Mouse (Mus musculus) intestine, postnatal 0 days (tissue): ENCODE measurements around the gene Epas1. TPM values are rescaled to one million over a fixed set of nuclear protein-coding genes. Genes with fewer than 3 reads are reported as not detected.

Experiments used
- ATAC-seq: fragments of 200-750 bp; cut with Nextera tagmentation; 2 replicates; pipeline ENCODE4 v1.8.0; 2017; ENCODE audit warnings: mild to moderate bottlenecking, moderate TSS enrichment, moderate library complexity
- H3K27ac ChIP-seq: fragments of 300-500 bp; sonication (generic); 2 replicates; pipeline ENCODE4 v1.5.1; 2014; ENCODE audit warnings: mild to moderate bottlenecking, low read depth, low read length, moderate library complexity
- H3K27me3 ChIP-seq: fragments of 300-500 bp; sonication (generic); replicated peaks from 2 replicates; pipeline ENCODE4 v1.6.1; 2014; ENCODE audit warnings: low read length, mixed read lengths; ENCODE audit not compliant: control insufficient read depth, insufficient read depth
- H3K36me3 ChIP-seq: fragments of 300-500 bp; sonication (generic); 2 replicates; pipeline ENCODE4 v1.6.1; 2014; ENCODE audit warnings: mild to moderate bottlenecking, moderate library complexity; ENCODE audit not compliant: control insufficient read depth, insufficient read depth
- H3K4me1 ChIP-seq: fragments of 300-500 bp; sonication (generic); replicated peaks from 2 replicates; pipeline ENCODE4 v1.6.1; 2014; ENCODE audit warnings: antibody characterized with exemption, low read length, mixed read lengths; ENCODE audit not compliant: control insufficient read depth, insufficient read depth
- H3K4me2 ChIP-seq: fragments of 300-500 bp; sonication (generic); replicated peaks from 2 replicates; pipeline ENCODE4 v1.6.1; 2014; ENCODE audit warnings: low read depth, mild to moderate bottlenecking, moderate library complexity
- H3K4me3 ChIP-seq: fragments of 300-500 bp; sonication (generic); 2 replicates; pipeline ENCODE4 v1.5.1; 2014; ENCODE audit warnings: low read depth, low read length
- H3K9ac ChIP-seq: fragments of 300-500 bp; sonication (generic); 2 replicates; pipeline ENCODE4 v1.6.1; 2014; ENCODE audit warnings: mild to moderate bottlenecking, low read depth, low read length
- H3K9me3 ChIP-seq: fragments of 300-500 bp; sonication (generic); 2 replicates; pipeline ENCODE4 v1.6.1; 2016; ENCODE audit warnings: mixed run types; ENCODE audit not compliant: control insufficient read depth
- CTCF ChIP-seq: sonication (generic); IDR thresholded peaks from 2 replicates; pipeline ENCODE4 v1.5.1; 2016; ENCODE audit warnings: low read depth, mild to moderate bottlenecking, control low read depth, antibody characterized with exemption, moderate library complexity
- WGBS: fragments of 180-500 bp; shearing (Covaris S2); extraction: QIAGEN DNeasy Blood & Tissue Kit; methylation state at CpG from one replicate; pipeline ENCODE4 v1.1.7; 2014; 5-methylcytosine and 5-hydroxymethylcytosine counted together
- polyA plus RNA-seq: library from polyadenylated mRNA; unstranded; fragments of >200 nt; fragmentation: Nextera tagmentation; extraction: Ambion mirVana; gene quantifications from 2 replicates; pipeline ENCODE4 v1.2.1, GENCODE M21; 2015

Gene Epas1
- polyA plus RNA-seq = 7.4 and 8.7 TPM in 2 replicates

DNA sequence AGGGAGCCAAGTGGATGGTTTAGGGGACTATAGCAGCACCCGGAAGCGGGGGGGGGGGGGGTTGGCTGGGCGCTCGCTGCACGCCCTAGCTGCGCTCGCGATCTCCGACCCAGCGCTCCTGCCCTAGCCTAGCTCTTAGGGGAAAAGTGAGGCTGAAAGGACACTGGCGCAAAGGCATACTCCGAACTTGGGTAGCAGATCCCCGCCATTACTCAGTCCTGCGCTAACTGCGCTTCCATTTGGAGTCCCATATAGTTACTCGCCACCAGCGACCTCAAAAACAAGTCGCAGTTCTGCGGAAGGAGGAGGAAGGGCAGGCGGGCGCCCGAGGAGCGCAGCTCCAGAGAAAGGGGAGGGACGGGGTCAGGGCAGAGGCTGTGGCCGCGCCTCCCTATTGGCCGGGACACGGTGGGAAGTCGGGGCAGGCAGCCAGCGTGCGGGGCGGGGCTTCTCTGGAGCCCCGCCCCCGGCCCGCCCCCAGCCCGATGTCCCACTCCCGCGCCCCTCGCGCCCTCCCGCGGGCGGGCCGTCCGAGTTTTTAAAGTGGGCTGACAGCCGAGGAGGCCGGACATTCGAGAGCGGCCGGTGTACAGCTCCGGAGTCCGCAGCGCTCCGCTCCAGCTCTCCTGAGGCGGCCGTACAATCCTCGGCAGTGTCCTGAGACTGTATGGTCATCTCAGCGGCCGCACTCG, at the start of gene Epas1:
Gene Epas1, plus strand, starts transcription at position 571 of the 692 bp plus-strand sequence.
- peak; percentile 95 for ATAC-seq
- peaks cover 33% of the 10 kb centered on the region for H3K27me3 ChIP-seq
- WGBS = under 1% methylated on average over 56 of the region's 60 CpGs
- TF ChIP-seq CTCF = no peak
- H3K4me2 ChIP-seq = peak within 1 kb of the TSS; percentile 85
- H3K27ac ChIP-seq = peak within 1 kb of the TSS; percentile 63
- H3K36me3 ChIP-seq = no peaks in the 10 kb centered on the region
- peak within 1 kb of the TSS; percentile 58 for H3K4me3 ChIP-seq
- H3K4me1 ChIP-seq = 0 out of 2 replicates have a peak, but pooled peaks cover 4% of the 10 kb centered on the region
- H3K9me3 ChIP-seq = no peaks in the 10 kb centered on the region
- H3K9ac ChIP-seq = peak within 1 kb of the TSS; percentile 35

DNA sequence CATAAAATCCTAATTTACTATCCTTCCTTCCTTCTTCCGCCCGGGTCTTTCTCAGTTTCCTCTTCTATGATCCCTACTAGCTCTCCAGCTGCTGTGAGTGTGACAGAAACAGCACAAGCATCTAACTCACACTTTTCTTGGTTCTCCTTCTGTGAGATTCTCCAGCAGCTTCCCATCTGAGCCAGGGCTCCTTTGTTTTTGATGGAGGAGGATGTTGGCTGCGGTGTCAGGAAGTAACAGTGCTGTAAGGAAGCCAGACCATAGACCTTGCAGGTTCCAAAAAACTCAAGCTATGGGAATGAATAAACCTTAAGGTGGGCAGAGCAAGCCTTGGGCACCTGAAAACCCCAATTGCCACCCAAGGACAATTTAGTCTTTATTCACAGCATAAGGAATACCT, 48.3 kb upstream of the Epas1 start:
- Histone ChIP-seq H3K4me2 (no peak overlapping the region), H3K27me3 (no peaks in the 10 kb centered on the region), H3K27ac (no peak overlapping the region), H3K9me3 (no peaks in the 10 kb centered on the region), H3K4me1 (no peaks in the 10 kb centered on the region), H3K9ac (no peak overlapping the region), H3K36me3 (no peaks in the 10 kb centered on the region), H3K4me3 (no peak overlapping the region)
- WGBS = 79% methylated on average over 3 of the region's 3 CpGs
- ATAC-seq = no peak
- no peak for TF ChIP-seq CTCF

DNA sequence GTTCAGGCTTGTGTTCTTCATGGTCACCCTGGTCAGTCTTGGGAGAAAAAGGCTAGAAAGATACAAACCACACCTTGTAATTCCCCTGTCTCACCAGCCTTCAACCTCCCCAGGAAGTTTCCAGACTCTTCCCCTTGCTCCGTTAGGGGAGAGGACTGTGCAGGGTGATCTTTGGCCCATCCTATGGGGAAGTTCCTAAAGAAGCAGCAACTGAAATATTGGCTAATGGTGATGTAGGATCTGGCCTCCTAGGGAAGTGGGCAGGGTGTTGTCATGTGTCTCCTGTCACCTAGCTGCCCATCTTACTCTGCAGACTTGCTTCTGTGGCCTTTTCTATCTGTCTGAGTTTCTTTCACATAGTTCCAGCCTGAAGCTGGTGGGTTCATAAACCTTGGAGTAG, 47.0 kb upstream of the Epas1 start:
- Histone ChIP-seq H3K4me1 (no peaks in the 10 kb centered on the region), H3K4me3 (no peak overlapping the region), H3K27me3 (no peaks in the 10 kb centered on the region), H3K9ac (no peak overlapping the region), H3K9me3 (no peaks in the 10 kb centered on the region), H3K27ac (no peak overlapping the region), H3K4me2 (no peak overlapping the region), H3K36me3 (no peaks in the 10 kb centered on the region)
- no peak for ATAC-seq
- WGBS = 48% methylated on average over 1 of the region's 1 CpGs
- no peak for TF ChIP-seq CTCF

DNA sequence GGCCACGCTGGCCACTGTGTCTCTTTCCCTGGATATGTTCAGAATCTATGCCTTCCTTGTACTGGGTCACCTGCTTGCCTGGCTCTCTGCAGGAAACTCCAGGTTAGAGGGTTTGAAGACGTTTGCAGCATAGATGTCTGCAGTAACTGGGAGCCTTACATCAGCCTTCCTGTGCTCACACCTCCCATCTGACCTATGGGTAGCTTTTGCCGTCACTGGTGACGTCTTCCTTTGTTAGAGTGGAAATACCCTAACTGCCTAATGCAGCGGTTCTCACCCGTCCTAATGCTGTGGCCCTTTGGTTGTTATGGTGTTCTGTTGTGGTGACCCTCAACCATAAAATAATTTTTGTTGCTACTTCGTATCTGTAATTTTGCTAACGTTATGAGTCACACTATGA, 43.7 kb upstream of the Epas1 start:
- WGBS = 82% methylated on average over 8 of the region's 8 CpGs
- H3K27ac ChIP-seq = no peak overlapping the region
- H3K4me2 ChIP-seq = no peak overlapping the region

DNA sequence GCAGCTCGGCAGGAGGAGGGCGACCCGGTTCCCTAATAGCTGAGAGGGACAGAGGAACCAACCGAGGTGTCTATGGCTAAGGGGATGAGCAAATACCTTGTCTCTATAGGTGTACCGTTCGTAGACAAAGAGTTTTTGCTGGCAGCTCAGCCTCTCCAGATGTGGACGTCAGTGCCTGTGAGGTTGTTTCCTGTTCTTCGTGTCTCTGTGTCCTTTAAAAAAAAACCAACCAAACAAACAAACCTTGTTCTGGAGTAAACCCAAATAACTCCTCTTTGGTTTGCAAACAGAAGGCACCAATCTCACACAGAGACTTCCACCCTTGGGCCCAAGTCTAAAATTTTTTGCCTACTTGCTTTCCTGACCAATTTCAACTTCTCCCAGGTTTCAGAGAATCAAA, 43.1 kb upstream of the Epas1 start:
- no peak overlapping the region for H3K9ac ChIP-seq

More for the DNA sequence above, 43.7 kb upstream of the Epas1 start:
- Histone ChIP-seq H3K4me1 (peaks cover 5% of the 10 kb centered on the region; the same call in 1 of the 2 replicates), H3K4me3 (no peak overlapping the region), H3K27me3 (no peaks in the 10 kb centered on the region), H3K36me3 (no peaks in the 10 kb centered on the region), H3K9ac (no peak overlapping the region), H3K9me3 (no peaks in the 10 kb centered on the region)
- no peak for ATAC-seq
- TF ChIP-seq CTCF = no peak

DNA sequence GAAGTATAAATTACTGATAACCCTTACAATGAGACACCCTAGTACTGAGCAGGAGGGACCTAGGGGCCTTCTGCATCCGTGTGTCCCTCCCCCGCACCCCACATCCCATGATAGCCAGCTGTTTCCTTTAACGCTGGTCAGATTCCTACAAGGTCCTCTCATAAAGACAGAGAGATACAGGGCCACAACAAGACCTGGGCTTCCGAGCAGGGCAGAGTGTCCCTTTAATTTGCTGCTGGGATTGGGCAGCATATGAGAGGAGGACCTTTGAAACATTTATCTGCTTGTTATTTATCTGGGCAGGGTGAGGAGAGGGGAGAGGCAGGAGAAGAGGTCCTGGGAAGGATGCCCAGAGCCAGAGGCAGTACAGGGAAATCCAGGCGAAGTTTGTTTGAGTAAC, 41.6 kb upstream of the Epas1 start:
- H3K4me3 ChIP-seq = no peak overlapping the region
- ATAC-seq = no peak
- WGBS = 27% methylated on average over 5 of the region's 5 CpGs
- H3K9ac ChIP-seq = no peak overlapping the region
- no peaks in the 10 kb centered on the region for H3K36me3 ChIP-seq
- no peak overlapping the region for H3K27ac ChIP-seq
- H3K27me3 ChIP-seq = no peaks in the 10 kb centered on the region
- peaks cover 5% of the 10 kb centered on the region; the same call in 1 of the 2 replicates for H3K4me1 ChIP-seq
- H3K4me2 ChIP-seq = no peak overlapping the region
- no peaks in the 10 kb centered on the region for H3K9me3 ChIP-seq
- TF ChIP-seq CTCF = no peak

More for the DNA sequence above, 43.1 kb upstream of the Epas1 start:
- no peaks in the 10 kb centered on the region for H3K27me3 ChIP-seq
- no peak overlapping the region for H3K4me2 ChIP-seq
- peaks cover 5% of the 10 kb centered on the region; the same call in 1 of the 2 replicates for H3K4me1 ChIP-seq
- no peaks in the 10 kb centered on the region for H3K9me3 ChIP-seq
- no peak overlapping the region for H3K27ac ChIP-seq
- no peak for ATAC-seq
- H3K4me3 ChIP-seq = no peak overlapping the region
- no peaks in the 10 kb centered on the region for H3K36me3 ChIP-seq
- 66% methylated on average over 8 of the region's 8 CpGs for WGBS
- TF ChIP-seq CTCF = no peak
